Mouse (Mus musculus) sigmoid colon, adult 10 weeks (tissue): ENCODE measurements around the gene Hist1h2bj. TPM values are rescaled to one million over a fixed set of nuclear protein-coding genes. Genes with fewer than 3 reads are reported as not detected.

ENCODE experiments used
- polyA plus RNA-seq: library from polyadenylated mRNA; stranded (reverse); fragments of 350-450 nt; fragmentation: Illumina TruSeq; extraction: RNeasy Lipid Tissue Mini Kit (QIAGEN cat#74804); gene quantifications from one replicate; pipeline ENCODE4 v1.2.3, GENCODE M21; 2014; ENCODE audit warnings: low read depth, low replicate concordance

Gene Hist1h2bj
- not detected for polyA plus RNA-seq

GRCm38 (mm10) chr13:22042568-22043502, at the start of gene Hist1h2bj, which contains the start of gene Hist1h2ag:
Gene Hist1h2bj, plus strand, starts transcription at chr13:22043214.
Gene Hist1h2ag, minus strand, starts transcription at chr13:22042944.

GRCm38 (mm10) chr13:22009642-22010041, 33.4 kb upstream of the Hist1h2bj start, which contains the start of gene Prss16:
Gene Prss16, minus strand, starts transcription at chr13:22009742.

DNA sequence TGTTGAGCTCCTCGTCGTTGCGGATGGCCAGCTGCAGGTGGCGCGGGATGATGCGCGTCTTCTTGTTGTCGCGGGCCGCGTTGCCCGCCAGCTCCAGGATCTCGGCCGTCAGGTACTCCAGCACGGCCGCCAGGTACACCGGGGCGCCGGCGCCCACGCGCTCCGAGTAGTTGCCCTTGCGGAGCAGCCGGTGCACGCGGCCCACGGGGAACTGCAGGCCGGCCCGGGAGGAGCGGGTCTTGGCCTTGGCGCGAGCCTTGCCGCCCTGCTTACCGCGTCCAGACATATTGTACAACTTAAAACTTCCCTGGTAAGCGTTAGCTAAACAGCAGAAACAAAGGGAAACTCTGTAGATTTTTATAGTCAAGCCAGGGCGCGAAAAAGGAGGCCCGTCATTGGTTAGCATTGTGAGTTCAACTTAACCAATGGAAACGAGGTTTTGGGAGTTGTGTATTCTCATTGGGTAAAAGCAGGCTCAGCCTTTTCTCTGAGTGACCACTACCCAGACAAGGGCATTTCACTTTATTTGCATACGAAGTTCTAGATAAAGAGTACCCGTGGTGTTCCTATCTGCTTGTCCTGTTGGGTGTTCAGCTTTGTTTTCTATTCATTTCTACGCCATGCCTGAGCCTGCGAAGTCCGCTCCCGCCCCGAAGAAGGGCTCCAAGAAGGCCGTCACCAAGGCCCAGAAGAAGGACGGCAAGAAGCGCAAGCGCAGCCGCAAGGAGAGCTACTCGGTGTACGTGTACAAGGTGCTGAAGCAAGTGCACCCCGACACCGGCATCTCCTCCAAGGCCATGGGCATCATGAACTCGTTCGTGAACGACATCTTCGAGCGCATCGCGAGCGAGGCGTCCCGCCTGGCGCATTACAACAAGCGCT, 7.5 kb upstream of the Hist1h2bj start, which contains the start of the genes Hist1h2ah and Hist1h2bk:
Hist1h2ah (minus strand) TSS at position 302 of the 882 bp plus-strand sequence.
Hist1h2bk (plus strand) TSS at position 604 of the 882 bp plus-strand sequence.

DNA sequence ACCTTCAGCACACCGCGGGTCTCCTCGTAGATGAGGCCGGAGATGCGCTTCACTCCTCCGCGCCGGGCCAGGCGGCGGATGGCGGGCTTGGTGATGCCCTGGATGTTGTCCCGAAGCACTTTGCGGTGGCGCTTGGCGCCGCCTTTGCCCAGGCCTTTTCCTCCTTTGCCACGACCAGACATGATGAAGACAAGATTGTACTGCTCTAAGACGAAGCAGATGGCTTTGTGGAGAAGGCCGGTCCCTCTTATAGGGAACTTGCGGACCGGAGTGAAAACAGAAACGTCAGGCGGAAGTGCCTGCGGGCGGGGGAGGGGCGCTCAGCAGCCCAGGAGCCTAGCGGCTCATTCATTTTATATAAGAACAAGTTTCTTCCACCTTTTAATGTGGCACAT, 1.9 kb upstream of the Hist1h2bj start, which contains the start of gene Hist1h4i:
Hist1h4i (minus strand) TSS at position 221 of the 395 bp plus-strand sequence.

GRCm38 (mm10) chr13:22084140-22084539, 41.1 kb downstream of the Hist1h2bj start, which contains the start of gene Vmn1r188:
Gene Vmn1r188, plus strand, starts transcription at chr13:22084440.

Other genes starting within 250 kb of the Hist1h2bj start
- gene Hist1h2bq, start 233.0 kb upstream of the Hist1h2bj start, polyA plus RNA-seq, result 1.1 TPM
- not detected for gene Hist1h2ao, start 232.7 kb upstream of the Hist1h2bj start, polyA plus RNA-seq
- gene Hist1h4m, start 231.5 kb upstream of the Hist1h2bj start, polyA plus RNA-seq, result not detected
- gene Hist1h4n, start 211.0 kb upstream of the Hist1h2bj start, polyA plus RNA-seq, result not detected
- not detected for gene Hist1h2ap, start 209.7 kb upstream of the Hist1h2bj start, polyA plus RNA-seq
- gene Hist1h2br, start 209.5 kb upstream of the Hist1h2bj start, polyA plus RNA-seq, result 5.3 TPM
- gene Zfp184, start 98.1 kb upstream of the Hist1h2bj start, polyA plus RNA-seq, result 1.9 TPM
- not detected for gene Pom121l2, start 62.0 kb upstream of the Hist1h2bj start, polyA plus RNA-seq
- 1.4 TPM for gene Prss16, start 33.5 kb upstream of the Hist1h2bj start, polyA plus RNA-seq
- not detected for gene Hist1h2ah, start 7.6 kb upstream of the Hist1h2bj start, polyA plus RNA-seq
- gene Hist1h2bk, start 7.3 kb upstream of the Hist1h2bj start, polyA plus RNA-seq, result not detected
- 6.7 TPM for gene Hist1h4i, start 1.9 kb upstream of the Hist1h2bj start, polyA plus RNA-seq
- not detected for gene Hist1h2ag, start 270 bp upstream of the Hist1h2bj start, polyA plus RNA-seq
- gene Vmn1r188, start 41.2 kb downstream of the Hist1h2bj start, polyA plus RNA-seq, result not detected
- not detected for gene Vmn1r189, start 62.6 kb downstream of the Hist1h2bj start, polyA plus RNA-seq
- not detected for gene Vmn1r191, start 140.8 kb downstream of the Hist1h2bj start, polyA plus RNA-seq
- not detected for gene Vmn1r192, start 147.9 kb downstream of the Hist1h2bj start, polyA plus RNA-seq
- not detected for gene Vmn1r193, start 179.9 kb downstream of the Hist1h2bj start, polyA plus RNA-seq
- not detected for gene Vmn1r194, start 201.0 kb downstream of the Hist1h2bj start, polyA plus RNA-seq
- gene Vmn1r195, start 227.3 kb downstream of the Hist1h2bj start, polyA plus RNA-seq, result not detected
- not detected for gene Vmn1r196, start 246.7 kb downstream of the Hist1h2bj start, polyA plus RNA-seq